Mouse (Mus musculus) lung, adult 2 months (tissue): Measurements from ENCODE around the gene Arl6.

Source experiments
- CTCF ChIP-seq: fragments of 200-500 bp; IDR thresholded peaks from 2 replicates; pipeline ENCODE4 v1.5.1; 2011; ENCODE audit warnings: mild to moderate bottlenecking, low read length, control low read depth; ENCODE audit not compliant: insufficient read depth
- POLR2A ChIP-seq: fragments of 200-500 bp; IDR thresholded peaks from 2 replicates; pipeline ENCODE4 v1.6.1; 2011; ENCODE audit warnings: low read depth, mild to moderate bottlenecking, control low read depth, low read length, borderline replicate concordance; ENCODE audit errors: extremely low read depth

DNA sequence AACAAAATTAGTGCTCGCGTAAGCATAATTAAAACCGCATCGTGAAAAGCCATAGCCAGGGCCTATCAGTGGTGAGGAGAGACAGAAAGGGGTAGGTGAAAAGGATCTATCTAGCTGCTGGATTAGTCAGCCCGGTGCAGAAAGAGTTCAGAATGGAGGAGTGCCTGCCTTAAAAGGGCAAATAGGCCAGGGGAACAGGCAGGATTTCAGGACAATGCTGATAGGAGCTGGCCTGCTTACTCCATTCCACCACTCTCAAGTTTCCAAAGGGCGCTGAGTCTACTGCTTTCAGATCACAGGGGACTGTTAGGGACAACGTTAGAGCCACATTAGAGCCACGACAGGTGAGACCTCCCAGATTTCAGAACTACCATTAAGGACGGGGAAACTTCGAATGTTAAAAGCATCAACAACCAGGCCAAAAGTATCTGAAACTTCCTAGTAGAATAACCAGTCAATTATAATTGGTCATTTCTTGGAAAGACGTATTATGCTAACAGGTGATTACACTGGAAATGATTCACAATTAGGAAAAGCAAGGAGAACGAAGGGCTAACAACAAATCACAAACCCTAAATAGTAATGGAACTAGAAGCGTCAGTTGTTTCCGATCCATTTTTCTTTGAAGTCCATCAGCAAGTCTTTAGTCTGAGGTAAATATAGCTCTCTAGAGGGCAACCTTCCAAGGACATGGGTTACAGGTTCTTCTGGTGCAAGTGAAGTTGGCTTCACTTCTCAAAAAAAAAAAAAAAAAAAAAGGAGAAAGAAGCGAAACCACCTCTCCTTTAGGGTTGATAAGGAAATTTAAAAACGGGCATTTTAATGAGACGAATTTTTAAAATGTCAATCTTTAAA, 39.6 kb downstream of the Arl6 start:
- TF ChIP-seq CTCF (no peak), POLR2A (no peak)
